Mouse (Mus musculus) MEL (cell line): ENCODE measurements around the gene Adsl. TPM values are rescaled to one million over a fixed set of nuclear protein-coding genes. Genes with fewer than 3 reads are reported as not detected.

Experiments
- DNase-seq: peaks from one replicate; pipeline ENCODE4 v3.0.0; 2011; ENCODE audit warnings: low read depth, low spot score
- H3K27ac ChIP-seq: 2 replicates; pipeline ENCODE4 v1.5.1; 2012; ENCODE audit warnings: low read depth, mild to moderate bottlenecking, control low read depth, low read length, moderate library complexity; ENCODE audit not compliant: control insufficient read depth
- H3K27me3 ChIP-seq, 2 experiments: fragments of 150-350 bp in 1 of 2; sonication (generic) in 1 of 2; 2 replicates each; pipeline ENCODE4 v1.6.1; 2012; ENCODE audit warnings: low read length in 2 of 2, mild to moderate bottlenecking in 2 of 2, improper control_type of control experiment in 1 of 2, moderate library complexity in 1 of 2; ENCODE audit not compliant: insufficient read depth in 2 of 2, control insufficient read depth in 1 of 2
- H3K36me3 ChIP-seq, 2 experiments: 2 replicates each; pipeline ENCODE4 v1.6.1; 2012 to 2014; ENCODE audit warnings: low read length in 2 of 2, improper control_type of control experiment in 1 of 2, inconsistent platforms in 1 of 2, mild to moderate bottlenecking in 1 of 2; ENCODE audit not compliant: insufficient read depth in 2 of 2, control insufficient read depth in 1 of 2
- H3K4me1 ChIP-seq, 2 experiments: fragments of 150-350 bp in 1 of 2; sonication (generic) in 1 of 2; 2 replicates each; pipeline ENCODE4 v1.6.1; 2012; ENCODE audit warnings: low read length in 2 of 2, improper control_type of control experiment in 1 of 2, mild to moderate bottlenecking in 1 of 2; ENCODE audit not compliant: insufficient read depth in 2 of 2, control insufficient read depth in 1 of 2
- H3K4me3 ChIP-seq, 2 experiments: fragments of 150-350 bp in 1 of 2; sonication (generic) in 1 of 2; 2 replicates each; pipeline ENCODE4 v1.5.1; 2012; ENCODE audit warnings: low read depth in 2 of 2, low read length in 2 of 2, mild to moderate bottlenecking in 2 of 2, moderate library complexity in 2 of 2, control low read depth in 1 of 2, improper control_type of control experiment in 1 of 2; ENCODE audit not compliant: control insufficient read depth in 1 of 2, insufficient read depth in 1 of 2
- H3K79me2 ChIP-seq: 2 replicates; pipeline ENCODE4 v1.6.1; 2012; ENCODE audit warnings: mild to moderate bottlenecking, low read length, moderate library complexity; ENCODE audit not compliant: control insufficient read depth, poor library complexity, insufficient read depth
- H3K9ac ChIP-seq: 2 replicates; pipeline ENCODE4 v1.6.1; 2012; ENCODE audit warnings: low read depth, mild to moderate bottlenecking, control low read depth, low read length, moderate library complexity; ENCODE audit not compliant: control insufficient read depth, poor library complexity, severe bottlenecking
- H3K9me3 ChIP-seq: fragments of 150-350 bp; sonication (generic); replicated peaks from 2 replicates; pipeline ENCODE4 v1.6.1; 2012; ENCODE audit warnings: mild to moderate bottlenecking, low read length, improper control_type of control experiment, moderate library complexity; ENCODE audit not compliant: insufficient read depth
- CTCF ChIP-seq, 3 experiments: IDR thresholded peaks in 2 of 3; conservative IDR thresholded peaks in 1 of 3; 2 replicates each; pipeline ENCODE4 v1.5.1; 2011 to 2012; ENCODE audit warnings: low read length in 3 of 3, low read depth in 2 of 3, mild to moderate bottlenecking in 2 of 3, improper control_type of control experiment in 1 of 3, inconsistent platforms in 1 of 3, mixed read lengths in 1 of 3, moderate library complexity in 1 of 3; ENCODE audit not compliant: control insufficient read depth in 1 of 3, insufficient read depth in 1 of 3, poor library complexity in 1 of 3, severe bottlenecking in 1 of 3
- E2F4 ChIP-seq: IDR thresholded peaks from 2 replicates; pipeline ENCODE4 v1.6.1; 2011; ENCODE audit warnings: low read depth, low read length, improper control_type of control experiment, borderline replicate concordance
- EP300 ChIP-seq, 2 experiments: IDR thresholded peaks; 2 replicates each; pipeline ENCODE4 v1.6.1; 2011; ENCODE audit warnings: improper control_type of control experiment in 2 of 2, low read length in 2 of 2, low read depth in 1 of 2, mild to moderate bottlenecking in 1 of 2
- GABPA ChIP-seq: IDR thresholded peaks from 2 replicates; pipeline ENCODE4 v1.6.1; 2012; ENCODE audit warnings: low read depth, mild to moderate bottlenecking, inconsistent platforms, low read length, improper control_type of control experiment, moderate library complexity
- JUND ChIP-seq: IDR thresholded peaks from 2 replicates; pipeline ENCODE4 v1.6.1; 2011; ENCODE audit warnings: low read depth, mild to moderate bottlenecking, improper control_type of control experiment, low read length
- MXI1 ChIP-seq: IDR thresholded peaks from 2 replicates; pipeline ENCODE4 v1.6.1; 2011; ENCODE audit warnings: mild to moderate bottlenecking, low read depth, low read length, improper control_type of control experiment
- NRF1 ChIP-seq: IDR thresholded peaks from 2 replicates; pipeline ENCODE4 v1.6.1; 2014; ENCODE audit warnings: low read depth, mild to moderate bottlenecking, inconsistent platforms, low read length, improper control_type of control experiment, moderate library complexity; ENCODE audit not compliant: poor library complexity, insufficient read depth, severe bottlenecking
- POLR2A ChIP-seq, 2 experiments: IDR thresholded peaks; 2 replicates each; pipeline ENCODE4 v1.6.1; 2011 to 2012; ENCODE audit warnings: low read length in 2 of 2, mild to moderate bottlenecking in 2 of 2, control low read depth in 1 of 2, improper control_type of control experiment in 1 of 2, low read depth in 1 of 2, moderate library complexity in 1 of 2; ENCODE audit not compliant: control insufficient read depth in 1 of 2, insufficient read depth in 1 of 2, poor library complexity in 1 of 2
- POLR2AphosphoS2 ChIP-seq: IDR thresholded peaks from 2 replicates; pipeline ENCODE4 v1.6.1; 2011; ENCODE audit warnings: low read length, improper control_type of control experiment
- POLR2AphosphoS5 ChIP-seq: IDR thresholded peaks from 2 replicates; pipeline ENCODE4 v1.6.1; 2012; ENCODE audit warnings: low read depth, borderline replicate concordance, mild to moderate bottlenecking, inconsistent platforms, low read length, moderate library complexity, mixed read lengths
- TAL1 ChIP-seq: IDR thresholded peaks from 2 replicates; pipeline ENCODE4 v1.6.1; 2012; ENCODE audit warnings: mild to moderate bottlenecking, inconsistent platforms, low read length, moderate library complexity, mixed read lengths
- TBP ChIP-seq: IDR thresholded peaks from 2 replicates; pipeline ENCODE4 v1.8.0; 2011; ENCODE audit warnings: low read depth, low read length, improper control_type of control experiment
- USF1 ChIP-seq: IDR thresholded peaks from 2 replicates; pipeline ENCODE4 v1.6.1; 2014; ENCODE audit warnings: low read depth, mild to moderate bottlenecking, inconsistent platforms, low read length, improper control_type of control experiment, moderate library complexity
- USF2 ChIP-seq, 2 experiments: IDR thresholded peaks; 2 replicates each; pipeline ENCODE4 v1.6.1; 2011 to 2012; ENCODE audit warnings: improper control_type of control experiment in 2 of 2, low read length in 2 of 2, borderline replicate concordance in 1 of 2, inconsistent platforms in 1 of 2, low read depth in 1 of 2, mild to moderate bottlenecking in 1 of 2; ENCODE audit not compliant: insufficient read depth in 1 of 2
- ZMIZ1 ChIP-seq: IDR thresholded peaks from 2 replicates; pipeline ENCODE4 v1.6.1; 2012; ENCODE audit warnings: low read depth, mild to moderate bottlenecking, inconsistent platforms, low read length, improper control_type of control experiment, moderate library complexity
- ZNF384 ChIP-seq: IDR thresholded peaks from 2 replicates; pipeline ENCODE4 v1.6.1; 2012; ENCODE audit warnings: low read depth, mild to moderate bottlenecking, inconsistent platforms, low read length, improper control_type of control experiment
- polyA plus RNA-seq, 2 experiments: library from polyadenylated mRNA; stranded (reverse) in 1 of 2; unstranded in 1 of 2; fragments of >175 nt in 1 of 2; fragments of >200 nt in 1 of 2; gene quantifications; 2 replicates each; pipeline versions ENCODE4 v1.2.1 to v1.2.4; 2012; ENCODE audit warnings: low replicate concordance in 2 of 2, low read depth in 1 of 2; ENCODE audit not compliant: insufficient read length in 2 of 2, insufficient read depth in 1 of 2, missing spikeins in 1 of 2
- total RNA-seq: library from RNA; depleted of rRNA; stranded (reverse); fragments of 300-350 nt; gene quantifications from 2 replicates; pipeline ENCODE4 v1.2.3, GENCODE M21; 2012

The Adsl gene
- total and polyA plus RNA-seq, 3 experiments = 304 to 365 (median 320) TPM

DNA sequence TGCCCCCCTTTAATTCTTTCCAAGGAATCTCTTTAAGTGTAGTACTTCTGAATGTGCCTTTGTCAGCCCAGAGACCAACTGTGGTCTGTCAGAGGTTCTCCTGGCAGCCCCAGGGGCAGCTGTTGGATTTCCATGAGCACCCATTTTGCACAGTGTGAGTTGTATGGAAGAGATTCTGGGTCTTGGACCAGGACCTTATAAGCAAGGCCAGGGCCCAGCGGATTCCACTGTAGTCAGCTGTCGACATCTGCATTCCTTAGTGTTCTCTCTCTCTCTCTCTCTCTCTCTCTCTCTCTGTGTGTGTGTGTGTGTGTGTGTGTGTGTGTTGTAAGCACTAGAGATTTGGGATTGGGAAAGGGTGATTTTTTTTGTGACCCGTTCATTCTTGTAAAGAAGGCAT lies 11.6 kb upstream of the Adsl start:
- no peak for DNase-seq
- H3K27me3 ChIP-seq = no peaks in the 10 kb centered on the region
- no peaks in the 10 kb centered on the region for H3K4me1 ChIP-seq
- H3K4me3 ChIP-seq = no peak overlapping the region
- TF ChIP-seq TAL1 (no peak), EP300 (IDR thresholded peaks at IDR 0.05; ENCODE audit: low read depth in 1 of 2, low read length in 2 of 2) (no peak)
- H3K36me3 ChIP-seq = no peaks in the 10 kb centered on the region; a peak in 1 of 4 replicates
- no peak overlapping the region for H3K27ac ChIP-seq
- no peaks in the 10 kb centered on the region for H3K9me3 ChIP-seq
- H3K79me2 ChIP-seq = no peaks in the 10 kb centered on the region
- H3K9ac ChIP-seq = no peak overlapping the region

DNA sequence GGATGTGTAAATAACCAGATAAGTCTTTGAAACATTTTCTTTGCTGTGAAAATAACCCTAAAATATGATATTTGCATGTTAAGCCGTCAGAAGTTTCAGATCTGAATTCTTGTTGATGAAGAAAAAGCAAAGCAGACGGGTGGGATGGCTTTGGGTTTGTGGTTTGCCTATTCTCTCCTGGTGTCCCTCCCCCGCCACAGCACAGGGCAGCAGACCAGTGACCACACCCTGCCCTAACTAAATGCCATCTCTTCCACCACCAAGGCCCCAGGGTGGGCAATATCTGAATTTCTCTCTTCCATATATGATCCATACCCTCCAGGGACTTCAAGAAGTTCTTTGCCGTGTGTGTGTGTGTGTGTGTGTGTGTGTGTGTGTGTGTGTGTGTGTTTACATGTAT lies 9.7 kb upstream of the Adsl start:
- Histone ChIP-seq H3K9me3 (no peaks in the 10 kb centered on the region), H3K9ac (no peak overlapping the region), H3K79me2 (no peaks in the 10 kb centered on the region), H3K27me3 (no peaks in the 10 kb centered on the region), H3K36me3 (no peaks in the 10 kb centered on the region), H3K4me3 (no peak overlapping the region), H3K27ac (no peak overlapping the region), H3K4me1 (no peaks in the 10 kb centered on the region)
- no peak for DNase-seq
- no peak for TF ChIP-seq POLR2AphosphoS2
- TF ChIP-seq GABPA = no peak
- TF ChIP-seq E2F4 = no peak
- no peak for TF ChIP-seq CTCF (IDR thresholded peaks at IDR 0.05 in 2 of 3, conservative IDR thresholded peaks at IDR 0.05 in 1 of 3; ENCODE audit: control insufficient read depth in 1 of 3, insufficient read depth in 1 of 3, low read depth in 2 of 3, low read length in 3 of 3, poor library complexity in 1 of 3, severe bottlenecking in 1 of 3)
- TF ChIP-seq TBP = no peak
- no peak for TF ChIP-seq MXI1
- TF ChIP-seq POLR2A (IDR thresholded peaks at IDR 0.05; ENCODE audit: control insufficient read depth in 1 of 2, insufficient read depth in 1 of 2, low read depth in 1 of 2, low read length in 2 of 2, poor library complexity in 1 of 2) = no peak
- no peak for TF ChIP-seq ZNF384
- no peak for TF ChIP-seq JUND
- no peak for TF ChIP-seq USF2 (IDR thresholded peaks at IDR 0.05; ENCODE audit: borderline replicate concordance in 1 of 2, insufficient read depth in 1 of 2, low read depth in 1 of 2, low read length in 2 of 2)
- no peak for TF ChIP-seq ZMIZ1
- no peak for TF ChIP-seq POLR2AphosphoS5
- no peak for TF ChIP-seq TAL1
- no peak for TF ChIP-seq NRF1
- no peak for TF ChIP-seq EP300 (IDR thresholded peaks at IDR 0.05; ENCODE audit: low read depth in 1 of 2, low read length in 2 of 2)
- no peak for TF ChIP-seq USF1
